Mouse (Mus musculus) brain, embryonic 14.5 days (tissue): ENCODE measurements around the gene Map3k4.
"Not testable (repeated sequence)": the region's sequence is repeated elsewhere in the genome, so short reads cannot be mapped to it uniquely, and the experiment has no call there.

Experiments
- CTCF ChIP-seq: fragments of 200-500 bp; IDR thresholded peaks from 2 replicates; pipeline ENCODE4 v1.5.1; 2012; ENCODE audit warnings: inconsistent platforms, mild to moderate bottlenecking, moderate library complexity, borderline replicate concordance; ENCODE audit not compliant: insufficient read depth, insufficient read length; ENCODE audit errors: extremely low read depth
- POLR2A ChIP-seq: fragments of 200-500 bp; IDR thresholded peaks from 2 replicates; pipeline ENCODE4 v1.6.1; 2012; ENCODE audit warnings: mild to moderate bottlenecking, inconsistent platforms, borderline replicate concordance; ENCODE audit not compliant: poor library complexity, insufficient read depth, insufficient read length, severe bottlenecking; ENCODE audit errors: extremely low read depth

GRCm38 (mm10) chr17:12289836-12290235 lies 28.8 kb downstream of the Map3k4 start:
- not testable (repeated sequence) for TF ChIP-seq POLR2A, CTCF
